Comparison of ENCODE assay signal across 8 mouse cellular contexts in the genomic region with DNA sequence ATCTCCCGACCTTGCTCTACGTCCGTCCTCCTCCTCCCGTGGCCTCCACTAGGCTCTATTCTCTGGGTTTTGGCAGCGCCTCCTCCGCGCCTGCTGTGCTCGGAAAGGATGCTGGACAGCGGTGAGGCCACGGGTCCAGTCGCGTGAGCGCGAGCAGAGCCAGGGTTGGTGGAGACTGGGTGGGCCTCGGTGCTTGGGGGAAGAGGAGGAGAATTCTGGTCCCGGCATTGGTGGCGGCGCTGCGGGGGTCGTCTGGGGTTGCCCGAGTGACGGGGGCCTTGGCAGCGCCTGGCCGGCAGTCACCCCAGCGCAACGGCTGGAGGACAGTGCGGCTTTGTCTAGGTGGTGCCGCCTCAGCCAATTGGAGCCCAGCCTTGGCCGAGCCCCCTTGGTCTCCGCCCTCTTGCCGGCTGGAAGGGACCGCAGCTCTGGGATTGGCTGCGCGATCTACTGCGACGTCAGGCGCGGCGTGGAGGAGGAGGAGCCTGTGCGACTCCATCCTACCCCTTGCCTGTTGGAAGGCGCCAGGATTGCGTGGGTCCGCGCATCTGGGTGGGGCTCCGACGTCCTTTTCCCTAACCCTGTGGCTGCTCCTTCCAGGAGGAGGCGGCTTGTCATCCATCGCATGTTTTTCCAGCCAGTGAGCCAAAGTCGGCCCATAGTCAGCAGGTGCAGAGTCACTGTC. TPM values are rescaled to one million over a fixed set of nuclear protein-coding genes. Genes with fewer than 3 reads are reported as not detected.
DNase-seq lines count a peak whose midpoint lies in the region; ATAC-seq lines count a peak whose summit lies in the region.

No protein-coding gene starts in this region.

- H3K27ac ChIP-seq in embryonic facial prominence, embryonic 13.5 days: peak overlapping the region; percentile 80
- peak overlapping the region; percentile 84 for H3K27ac ChIP-seq in midbrain, embryonic 11.5 days (ENCODE audit: low read depth, low read length)

- intact Hi-C loops in left cerebral cortex, postnatal 4 days (cut with DNase I): no loop called here

- peaks cover 22% of the 10 kb centered on the region for H3K27me3 ChIP-seq in embryonic facial prominence, embryonic 13.5 days
- H3K27me3 ChIP-seq in midbrain, embryonic 11.5 days (ENCODE audit: control insufficient read depth, insufficient read depth, low read length): peaks cover 15% of the 10 kb centered on the region

- no peaks in the 10 kb centered on the region for H3K9me3 ChIP-seq in embryonic facial prominence, embryonic 13.5 days
- no peaks in the 10 kb centered on the region for H3K9me3 ChIP-seq in midbrain, embryonic 11.5 days (ENCODE audit: control insufficient read depth, low read length)

- peaks cover 23% of the 10 kb centered on the region; the same call in 1 of the 2 replicates for H3K4me1 ChIP-seq in embryonic facial prominence, embryonic 13.5 days
- H3K4me1 ChIP-seq in midbrain, embryonic 11.5 days (ENCODE audit: control insufficient read depth, insufficient read depth, low read length): peaks cover 7% of the 10 kb centered on the region

- under 1% methylated on average over 49 of the region's 49 CpGs for WGBS in embryonic facial prominence, embryonic 13.5 days
- WGBS in midbrain, embryonic 11.5 days: under 1% methylated on average over 48 of the region's 49 CpGs

- DNase-seq in adrenal gland, postnatal 4 days (ENCODE audit: low spot score in 2 of 2): peak; percentile 59 to 73
- DNase-seq in heart, adult 11 months: peak; percentile 100
- peak; percentile 92 for DNase-seq in kidney, adult 11 months
- DNase-seq in left cerebral cortex, postnatal 4 days: peak; percentile 97
- no peak for DNase-seq in midbrain, embryonic 11.5 days (ENCODE audit: low spot score, missing footprints)
- DNase-seq in skeletal muscle tissue, adult 2 months (ENCODE audit: low read depth, low spot score): peak; percentile 75
- no peak for DNase-seq in adipocyte (ENCODE audit: low spot score)

- H3K9ac ChIP-seq in embryonic facial prominence, embryonic 13.5 days: peak overlapping the region; percentile 73
- peak overlapping the region; percentile 71 for H3K9ac ChIP-seq in midbrain, embryonic 11.5 days (ENCODE audit: low read length)

- H3K4me2 ChIP-seq in embryonic facial prominence, embryonic 13.5 days: peak overlapping the region; percentile 94
- peak overlapping the region; percentile 92 for H3K4me2 ChIP-seq in midbrain, embryonic 11.5 days

- no peaks in the 10 kb centered on the region for H3K36me3 ChIP-seq in embryonic facial prominence, embryonic 13.5 days
- no peaks in the 10 kb centered on the region for H3K36me3 ChIP-seq in midbrain, embryonic 11.5 days (ENCODE audit: control insufficient read depth, insufficient read depth, low read length)

- ATAC-seq in embryonic facial prominence, embryonic 13.5 days (ENCODE audit: insufficient number of reproducible peaks, insufficient read depth, low FRiP score, low TSS enrichment, low read depth): peak; percentile 96
- ATAC-seq in midbrain, embryonic 11.5 days (ENCODE audit: low FRiP score): peak; percentile 98

- H3K4me3 ChIP-seq in embryonic facial prominence, embryonic 13.5 days: peak overlapping the region; percentile 65
- H3K4me3 ChIP-seq in midbrain, embryonic 11.5 days (ENCODE audit: low read depth, low read length): peak overlapping the region; percentile 59

RNA-seq across cellular contexts. Expression of a gene that starts 7.5 kb away (rescaled TPM):
- total RNA-seq in adrenal gland, postnatal 4 days (2021): 10 to 100 TPM; 11.1 to 63.3 TPM
- 23.7 and 31.9 TPM in 2 replicates for polyA plus RNA-seq in embryonic facial prominence, embryonic 13.5 days (2015; fragmentation: Nextera tagmentation; extraction: Ambion mirVana)
- 100 to 1,000 TPM; 259 to 272 TPM for total RNA-seq in left cerebral cortex, postnatal 4 days (2021)
- 19.0 and 21.3 TPM in 2 replicates for polyA plus RNA-seq in midbrain, embryonic 11.5 days (2014; fragmentation: Nextera tagmentation; extraction: Ambion mirVana)

Comparison
In these comparisons a context has a peak if more than half of its experiments do, and no peak if none do; other contexts are left out.
1. DNase-seq: peak in adrenal gland, postnatal 4 days (2 of 2), heart, adult 11 months (single experiment), kidney, adult 11 months (single experiment), left cerebral cortex, postnatal 4 days (single experiment) and skeletal muscle tissue, adult 2 months (single experiment); none in midbrain, embryonic 11.5 days (single experiment) and adipocyte (single experiment).
2. RNA of a gene that starts 7.5 kb away (total RNA-seq): 259 to 272 TPM in left cerebral cortex, postnatal 4 days; 11.1 to 63.3 TPM in adrenal gland, postnatal 4 days; every median in the first group is over 4 times any median in the second.